Mouse (Mus musculus): ENCODE results near the gene Btf3.

Btf3 gene

DNA sequence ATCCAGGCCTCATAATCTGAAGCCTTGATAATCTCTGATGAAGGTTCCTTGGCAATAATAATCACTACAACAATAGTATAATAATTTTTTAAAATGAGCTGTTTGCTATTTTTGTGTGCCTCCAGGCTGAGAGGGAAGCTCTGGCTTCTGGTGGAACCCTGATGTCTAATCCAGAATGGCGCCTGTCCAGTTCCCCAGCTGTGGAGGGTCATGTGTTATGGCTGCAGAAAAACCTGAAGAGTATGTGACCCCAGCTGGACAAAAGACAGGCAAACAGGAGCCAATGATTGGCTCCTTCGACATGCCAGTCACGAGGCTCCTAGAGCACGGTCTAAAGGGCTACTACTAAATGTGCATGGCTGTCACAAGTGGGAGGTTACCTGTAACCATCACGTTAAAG lies 23.7 kb upstream of the Btf3 start:
- no peak for DNase-seq (ENCODE audit: low read depth, low spot score)

DNA sequence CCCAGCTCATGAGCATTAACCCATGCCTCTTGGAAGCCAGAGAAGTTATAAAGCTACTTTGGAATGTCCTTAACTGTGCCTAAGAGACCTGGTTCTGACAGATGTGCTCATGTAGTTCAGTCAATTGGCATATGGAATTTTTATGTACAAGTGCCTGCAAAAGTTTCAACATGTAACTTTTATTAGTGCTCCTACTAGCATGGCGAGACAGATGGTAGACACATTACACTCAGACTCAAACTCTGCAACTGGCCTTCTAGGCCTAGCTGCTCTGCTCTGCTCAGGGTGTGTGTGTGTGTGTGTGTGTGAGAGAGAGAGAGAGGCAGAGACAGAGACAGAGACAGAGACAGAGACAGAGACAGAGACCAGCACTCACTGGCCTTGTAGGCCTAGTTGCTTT lies 19.4 kb upstream of the Btf3 start:
- DNase-seq (ENCODE audit: low read depth, low spot score) = no peak

DNA sequence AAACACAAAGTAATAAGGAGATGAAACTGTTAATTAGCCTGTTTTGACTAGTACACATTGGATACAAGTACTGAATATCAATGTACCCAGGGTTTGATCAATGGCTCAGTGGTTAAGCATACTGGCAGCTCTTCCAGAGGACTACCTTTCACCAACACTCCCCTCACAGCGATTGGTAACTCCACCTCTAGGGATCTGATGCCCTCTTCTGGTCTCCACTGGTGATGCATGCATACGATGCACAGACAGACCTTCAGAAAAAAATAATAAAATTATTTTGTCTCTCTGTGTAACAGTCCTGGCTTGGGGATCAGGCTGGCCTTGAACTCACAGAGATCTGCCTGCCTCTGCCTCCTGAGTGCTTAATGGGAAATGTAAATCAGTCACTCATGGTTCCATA lies 15.3 kb upstream of the Btf3 start:
- no peak for DNase-seq (ENCODE audit: low read depth, low spot score)

DNA sequence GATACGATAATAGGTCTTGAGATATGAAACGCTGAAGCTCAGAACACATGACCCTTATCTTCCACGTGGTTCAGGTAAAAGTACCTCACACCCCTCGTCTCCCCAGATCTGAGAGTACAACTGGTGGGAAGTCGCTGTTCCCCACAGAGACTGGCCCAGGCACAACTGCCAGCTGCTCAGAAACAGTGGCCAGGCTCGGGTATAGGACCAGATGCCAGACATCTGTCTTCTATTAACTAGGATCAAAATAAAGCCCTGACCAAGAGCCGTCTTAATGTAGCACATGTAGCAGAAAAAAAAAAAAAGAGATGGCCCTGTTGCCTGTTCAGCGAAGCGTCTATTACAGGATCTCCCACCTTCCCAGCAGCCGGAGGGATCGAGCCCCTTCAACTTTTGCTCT lies 8.2 kb upstream of the Btf3 start:
- DNase-seq (ENCODE audit: low read depth, low spot score) = peak; percentile 60

DNA sequence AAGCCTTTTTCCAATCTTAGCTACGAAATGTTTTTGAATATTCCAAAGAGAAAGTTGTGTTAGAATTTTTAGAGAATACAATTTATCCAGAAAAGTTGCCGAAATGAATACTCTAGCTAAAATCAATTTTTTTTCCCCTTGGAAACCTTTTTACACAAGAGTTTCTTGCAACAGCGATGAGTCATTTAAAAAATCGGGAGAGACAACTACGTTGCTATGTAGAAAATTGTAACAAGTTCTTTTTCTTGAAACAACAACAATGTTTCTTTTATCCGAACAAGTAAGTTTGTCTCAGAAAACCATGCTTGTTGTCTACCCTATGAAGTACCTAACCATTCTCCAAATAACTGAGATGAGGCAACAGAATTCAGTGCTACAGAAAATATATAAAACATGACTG lies 1.1 kb upstream of the Btf3 start:
- no peak for DNase-seq (ENCODE audit: low read depth, low spot score)

DNA sequence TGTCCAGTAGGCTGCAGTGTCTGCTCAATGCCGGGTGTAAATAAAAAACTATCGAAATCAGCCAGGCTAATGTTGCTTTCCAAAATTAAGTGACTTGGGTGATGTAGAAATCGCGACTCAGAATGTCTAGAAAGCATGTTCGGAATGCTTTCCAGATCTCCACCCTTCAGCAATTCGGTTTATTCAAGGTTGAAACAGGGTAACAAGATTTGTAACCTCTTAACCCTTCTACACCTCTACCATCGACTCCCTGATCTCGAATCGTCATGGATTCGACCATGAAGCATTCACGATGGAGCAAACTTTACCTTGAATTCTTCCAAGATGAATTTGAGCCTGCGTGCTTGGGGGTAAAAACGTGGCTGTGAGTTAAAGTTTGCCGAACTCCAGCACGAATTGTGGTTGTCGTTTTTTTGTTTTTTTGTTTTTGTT lies 456 bp upstream of the Btf3 start:
- DNase-seq (ENCODE audit: low read depth, low spot score) = no peak

DNA sequence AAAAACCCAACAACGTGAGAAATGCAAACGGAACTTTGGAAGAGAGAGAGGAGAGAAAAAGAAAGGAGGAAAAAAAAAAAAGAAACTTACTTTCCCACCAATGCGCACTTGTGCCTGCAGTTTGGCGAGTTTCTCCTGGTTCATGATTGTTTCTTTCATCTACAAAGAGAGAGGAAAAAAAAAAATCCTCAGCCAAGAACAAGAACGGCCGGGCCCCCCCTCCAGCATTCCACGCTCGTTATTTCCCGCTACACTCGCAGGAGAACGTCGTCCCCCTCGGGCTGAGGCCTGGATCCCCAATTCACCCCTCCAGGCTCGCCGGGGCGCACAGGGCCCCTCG lies 696 bp downstream of the Btf3 start:
- DNase-seq (ENCODE audit: low read depth, low spot score) = no peak

DNA sequence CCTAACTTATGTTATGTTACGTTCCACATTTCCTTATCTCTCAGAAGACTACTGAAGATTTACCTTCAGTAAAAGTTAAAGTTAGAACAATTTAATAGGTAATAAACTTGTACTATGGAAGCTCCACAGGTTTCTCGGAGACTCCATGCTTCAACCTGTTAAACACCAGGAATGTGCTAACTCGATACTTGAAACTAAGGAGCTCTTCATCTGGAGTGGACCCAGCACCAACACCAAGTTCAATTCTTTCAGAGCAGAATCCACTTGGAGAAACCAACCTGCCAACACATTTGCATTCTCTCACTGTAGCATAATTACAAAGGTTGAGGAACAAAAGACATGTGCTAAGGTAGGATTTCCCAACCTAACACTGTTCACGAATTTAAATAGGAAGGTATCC lies 1.7 kb downstream of the Btf3 start:
- no peak for DNase-seq (ENCODE audit: low read depth, low spot score)

DNA sequence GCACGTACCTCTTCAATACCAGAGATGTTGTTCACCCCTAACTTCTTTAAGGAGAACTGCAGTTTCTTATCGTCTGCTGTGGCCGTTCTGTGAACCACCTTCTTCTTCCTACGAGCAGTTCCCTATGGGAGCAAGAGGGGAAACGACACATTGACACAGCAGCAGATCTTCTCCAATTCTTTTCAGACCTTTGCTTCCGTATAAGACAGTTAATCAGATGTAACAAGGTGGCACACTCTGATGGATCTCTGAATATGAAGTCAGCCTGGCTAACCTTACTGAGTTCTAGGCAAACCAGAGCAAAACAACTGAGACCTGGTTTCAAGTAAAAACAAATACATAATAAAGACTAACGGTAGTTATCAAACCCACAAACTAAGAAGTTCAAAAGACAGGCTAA lies 3.2 kb downstream of the Btf3 start:
- DNase-seq (ENCODE audit: low read depth, low spot score) = no peak

DNA sequence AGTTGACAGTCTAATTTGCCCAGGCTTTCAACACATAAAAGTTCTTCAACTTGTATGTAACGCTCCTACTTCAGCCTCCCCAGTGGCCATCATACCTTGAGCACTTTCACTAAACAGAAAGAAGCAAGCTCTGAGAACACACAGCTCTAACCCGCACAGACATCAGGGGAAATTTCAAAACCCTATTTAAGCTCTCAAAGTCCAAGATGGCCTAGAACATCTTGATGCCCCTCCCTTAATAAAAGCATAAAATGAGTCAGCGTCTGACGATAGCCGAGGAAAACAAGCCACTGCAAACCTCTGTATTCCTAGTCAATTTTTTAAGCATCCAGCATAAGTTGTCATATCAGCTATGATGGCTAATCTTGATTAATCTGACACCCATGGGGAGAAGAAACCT lies 5.2 kb downstream of the Btf3 start:
- DNase-seq (ENCODE audit: low read depth, low spot score) = no peak

DNA sequence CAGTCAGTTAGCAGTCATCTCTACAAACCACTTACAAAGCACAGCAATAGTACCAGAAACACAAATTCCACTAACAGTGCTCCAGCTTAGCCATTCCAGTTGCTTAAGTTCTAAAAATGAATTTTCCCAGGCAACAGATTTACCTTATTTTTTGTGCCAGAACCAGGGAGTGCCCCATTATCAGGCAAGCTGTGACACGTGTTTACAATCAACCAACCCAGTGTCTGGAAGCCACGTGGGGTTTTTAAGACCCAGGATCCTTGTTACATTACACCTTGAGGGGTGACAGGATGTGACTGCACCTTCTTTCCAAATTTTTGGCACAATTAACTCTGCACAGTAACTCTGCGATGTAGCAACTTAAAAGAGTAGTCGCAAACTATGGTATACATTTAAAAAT lies 8.1 kb downstream of the Btf3 start:
- DNase-seq (ENCODE audit: low read depth, low spot score) = no peak

DNA sequence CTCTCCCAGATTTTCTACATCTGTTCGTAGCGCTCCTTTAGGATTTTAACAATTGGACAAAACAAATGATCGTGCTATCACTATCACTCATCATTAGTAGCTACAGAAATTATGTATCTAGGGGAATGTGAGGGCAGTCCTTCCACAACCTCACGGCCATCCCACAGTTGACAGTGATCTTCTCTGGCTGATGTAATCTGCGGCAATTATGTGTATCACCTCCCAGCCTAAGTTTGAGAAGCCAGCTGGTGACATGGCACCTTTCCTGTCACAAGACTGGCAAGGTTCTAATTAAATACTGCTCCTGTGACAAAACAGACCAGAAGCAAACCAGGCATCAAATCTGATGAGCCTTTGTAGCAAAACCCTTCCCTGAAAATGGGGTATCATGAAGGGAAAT lies 8.8 kb downstream of the Btf3 start:
- DNase-seq (ENCODE audit: low read depth, low spot score) = no peak

DNA sequence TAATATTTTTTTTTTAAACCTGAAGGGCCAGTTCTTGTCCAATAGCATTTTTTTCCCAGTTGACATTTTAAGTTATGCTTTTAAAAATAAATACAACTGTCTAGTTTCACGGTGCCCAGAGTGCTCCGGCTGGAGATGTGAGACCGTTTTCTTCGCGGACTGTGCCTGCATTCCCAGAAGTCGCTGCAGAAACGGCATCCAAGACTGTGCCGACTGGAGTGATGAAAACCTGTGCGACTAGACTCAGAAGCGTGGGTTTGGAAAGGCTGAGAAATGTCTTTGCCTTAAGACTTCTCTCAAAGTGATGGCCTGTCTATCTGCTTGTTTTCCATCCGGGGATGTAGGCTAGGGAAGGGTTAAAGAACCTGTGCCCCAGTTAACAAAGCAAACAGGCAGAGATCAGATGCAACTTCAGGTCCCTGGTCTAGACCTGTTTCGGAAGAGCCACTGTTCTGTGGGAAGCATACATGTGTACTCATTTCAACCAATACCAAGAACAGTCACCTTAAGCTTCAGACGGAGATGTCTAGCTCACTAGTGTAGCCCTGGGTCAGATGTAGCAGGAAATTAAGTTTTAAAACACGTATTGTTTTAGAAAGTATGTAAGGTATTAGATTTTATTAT lies 9.8 kb downstream of the Btf3 start:
- no peak for DNase-seq (ENCODE audit: low read depth, low spot score)

DNA sequence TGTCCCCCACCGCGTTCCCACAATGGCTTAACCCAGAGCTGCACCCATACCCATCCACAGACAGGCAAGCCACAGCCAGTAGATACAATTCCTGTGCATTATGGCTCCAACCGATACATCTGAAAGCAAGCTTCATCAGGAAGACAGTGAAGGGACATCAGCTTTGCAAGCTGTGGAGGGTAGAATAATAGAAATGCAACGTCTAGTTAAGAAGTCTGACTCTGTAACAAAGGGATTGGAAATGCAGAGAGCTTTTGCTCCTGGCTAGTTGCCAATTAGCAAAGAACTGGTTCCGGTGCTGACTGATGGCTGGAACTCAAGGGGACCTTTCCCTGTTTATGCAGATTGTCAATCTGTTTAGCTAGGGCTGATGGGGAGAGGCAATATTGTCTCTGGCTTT lies 10.4 kb downstream of the Btf3 start:
- no peak for DNase-seq (ENCODE audit: low read depth, low spot score)

DNA sequence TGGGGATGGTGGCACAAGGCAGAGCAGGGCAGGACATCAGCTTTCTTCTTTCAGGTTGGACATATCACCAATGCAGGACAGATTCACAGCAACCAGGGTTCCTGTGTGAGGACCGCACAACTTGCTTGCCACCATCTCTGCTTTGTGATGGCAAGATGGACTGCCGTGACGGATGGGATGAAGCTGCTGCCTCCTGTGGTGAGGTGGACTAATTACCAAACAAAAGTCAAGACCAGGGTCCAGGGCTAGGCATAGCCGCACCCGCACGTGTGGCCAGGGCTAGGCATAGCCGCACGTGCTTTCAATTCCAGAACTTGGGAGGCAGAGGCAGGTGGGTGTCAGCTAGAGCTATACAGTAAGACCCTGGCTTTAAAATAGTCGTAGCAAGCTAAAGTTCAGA lies 11.5 kb downstream of the Btf3 start:
- DNase-seq (ENCODE audit: low read depth, low spot score) = no peak

DNA sequence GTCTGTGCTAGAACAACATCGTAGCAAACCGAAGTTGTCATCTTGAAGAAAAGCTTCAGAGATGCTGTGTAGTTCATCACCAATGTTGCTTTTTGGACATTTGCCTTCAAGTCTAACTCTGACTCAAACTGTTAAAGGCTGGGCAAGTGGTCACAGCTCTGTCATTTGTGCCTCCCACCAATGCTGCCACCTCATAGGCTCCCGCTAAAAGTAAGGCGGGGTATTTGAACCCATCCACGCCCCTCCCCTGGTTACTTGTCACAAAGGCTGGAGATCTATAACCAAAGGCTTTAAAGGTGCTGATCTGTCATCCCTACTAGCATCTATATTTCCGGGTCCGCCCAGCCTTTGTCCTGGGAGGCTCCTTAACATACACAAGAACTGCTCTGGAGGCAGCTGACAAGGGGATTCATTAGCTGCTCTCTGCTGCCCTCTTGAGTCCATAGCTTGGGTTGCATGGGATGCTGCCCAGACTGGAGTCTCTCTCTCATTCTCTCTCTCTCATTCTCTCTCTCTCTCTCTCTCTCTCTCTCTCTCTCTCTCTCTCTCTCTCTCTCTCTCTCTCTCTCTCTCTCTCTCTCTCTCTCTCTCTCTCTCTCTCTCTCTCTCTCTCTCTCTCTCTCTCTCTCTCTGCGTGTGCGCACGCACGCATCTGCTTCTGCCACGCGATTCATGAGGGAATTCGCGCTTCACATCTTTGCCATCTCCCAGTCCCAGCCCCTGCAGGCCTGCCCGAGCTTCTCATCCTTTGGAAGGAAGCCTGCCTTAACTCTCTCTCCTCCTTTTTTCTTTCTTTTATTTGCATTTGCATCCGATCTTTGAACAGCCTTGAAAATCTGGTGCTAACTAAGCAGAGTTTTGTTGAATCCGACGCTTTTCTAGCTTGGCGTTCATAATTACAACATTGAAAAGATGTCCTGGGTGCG lies 17.7 kb downstream of the Btf3 start:
- peak; percentile 89 for DNase-seq (ENCODE audit: low read depth, low spot score)

DNA sequence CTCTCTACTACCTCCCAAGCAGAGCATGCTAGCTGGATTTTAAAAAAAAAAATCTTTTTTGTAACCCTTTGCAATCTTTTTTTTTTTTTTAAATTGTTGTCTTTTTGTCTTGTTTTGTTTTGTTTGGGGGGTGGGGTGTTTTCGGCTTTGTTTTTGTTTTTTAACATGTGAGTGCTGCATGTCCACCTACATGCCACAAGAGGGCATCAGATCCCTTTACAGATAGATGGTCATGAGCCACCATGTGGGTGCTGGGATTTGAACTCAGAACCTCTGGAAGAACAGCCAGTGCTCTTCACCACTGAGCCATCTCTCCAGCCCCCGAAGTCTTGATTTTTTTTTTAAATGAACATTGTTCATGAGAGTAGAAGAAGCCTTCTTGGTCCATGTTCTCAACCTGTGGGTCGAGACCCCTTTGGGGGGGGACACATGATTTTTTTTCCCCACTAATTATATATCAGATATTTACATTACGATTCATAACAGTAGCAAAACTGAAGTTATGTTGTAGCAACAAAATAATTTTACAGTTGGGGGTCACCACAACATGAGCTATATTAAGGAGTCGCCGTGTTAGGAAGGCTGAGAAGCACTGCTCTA lies 18.8 kb downstream of the Btf3 start:
- no peak for DNase-seq (ENCODE audit: low read depth, low spot score)

DNA sequence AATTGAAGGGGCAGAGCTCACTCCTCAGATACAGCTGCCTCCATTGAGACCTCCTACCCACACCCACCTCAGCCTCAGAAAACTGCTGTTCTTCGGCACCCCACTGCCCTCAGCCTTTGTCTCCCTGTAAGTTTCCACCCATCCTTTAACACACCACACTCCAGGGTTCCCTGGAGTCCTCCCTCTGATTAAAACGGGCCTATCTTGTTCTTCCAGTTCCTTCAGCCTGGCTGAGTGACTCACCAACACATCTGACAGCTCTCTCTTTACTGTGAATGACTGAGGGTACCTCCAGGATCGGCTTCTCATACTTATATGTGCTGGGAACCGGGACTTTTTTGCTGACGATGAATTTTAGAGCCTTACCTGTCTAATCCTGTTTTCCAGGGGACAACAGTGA lies 20.7 kb downstream of the Btf3 start:
- no peak for DNase-seq (ENCODE audit: low read depth, low spot score)

DNA sequence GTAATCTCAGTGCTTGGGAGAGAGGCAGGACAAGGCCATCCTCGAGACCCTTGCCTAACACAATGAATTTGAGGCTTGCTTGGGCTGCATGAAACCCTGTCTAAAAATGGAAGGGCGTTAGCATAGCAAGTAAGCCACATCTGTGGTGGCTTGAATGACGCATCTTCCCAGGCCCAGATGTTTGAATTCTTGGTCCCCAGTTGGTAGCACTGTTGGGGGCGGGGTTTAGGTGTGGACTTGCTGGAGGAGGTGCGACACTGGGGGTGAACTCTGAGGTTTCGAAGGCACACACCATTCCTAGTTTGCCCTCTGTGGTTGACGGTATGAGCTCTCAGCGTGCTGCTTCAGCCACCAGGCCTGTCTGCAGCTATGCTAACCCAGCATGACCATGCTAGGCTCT lies 25.1 kb downstream of the Btf3 start:
- DNase-seq (ENCODE audit: low read depth, low spot score) = no peak

DNA sequence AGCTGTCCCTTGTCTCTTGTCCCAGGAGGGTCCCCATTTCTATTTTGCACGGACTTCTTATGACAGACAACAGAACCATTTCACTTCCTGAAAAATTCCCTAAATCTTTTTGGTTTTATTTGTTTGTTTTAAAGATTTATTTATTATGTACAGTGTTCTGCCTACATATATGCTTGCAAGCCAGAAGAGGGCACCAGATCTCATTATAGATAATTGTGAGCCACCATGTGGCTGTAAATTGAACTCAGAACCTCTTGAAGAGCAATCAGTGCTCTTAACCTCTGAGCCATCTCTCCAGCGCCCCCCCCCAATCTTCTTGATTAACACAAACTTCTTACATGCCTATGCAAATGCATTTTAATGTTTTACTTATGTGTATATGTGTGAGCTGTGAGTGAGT lies 26.1 kb downstream of the Btf3 start:
- no peak for DNase-seq (ENCODE audit: low read depth, low spot score)

DNA sequence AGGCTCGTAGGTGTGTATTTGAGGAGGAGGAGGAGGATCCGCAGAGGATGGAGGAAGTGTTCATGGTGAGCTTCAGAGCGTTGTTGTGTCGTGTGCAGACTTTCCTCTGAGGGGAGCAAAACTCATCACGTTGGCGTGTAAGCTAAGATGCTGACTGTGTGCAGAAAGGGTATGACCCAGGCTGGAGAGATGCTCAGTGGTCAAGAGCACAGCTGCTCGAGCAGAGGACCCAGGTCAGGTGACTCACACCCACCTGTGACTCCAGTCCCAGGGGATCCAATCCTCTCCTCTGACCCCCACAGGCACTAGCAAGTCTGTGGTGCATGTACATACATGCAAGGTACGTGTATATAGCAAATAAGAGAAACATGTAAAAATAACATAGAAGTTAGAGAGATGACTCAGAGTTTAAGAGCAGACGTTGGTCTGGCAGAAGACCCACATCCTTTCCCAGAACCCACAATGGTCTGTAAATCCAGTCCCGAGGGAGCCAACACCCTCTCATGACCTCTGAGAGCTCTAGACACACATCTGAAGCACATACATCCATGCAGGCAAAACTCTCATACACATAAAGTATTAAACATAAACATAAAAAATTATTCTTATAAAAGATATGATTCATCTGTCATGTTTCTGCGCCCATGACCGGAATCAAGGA lies 35.7 kb downstream of the Btf3 start:
- no peak for DNase-seq (ENCODE audit: low read depth, low spot score)

DNA sequence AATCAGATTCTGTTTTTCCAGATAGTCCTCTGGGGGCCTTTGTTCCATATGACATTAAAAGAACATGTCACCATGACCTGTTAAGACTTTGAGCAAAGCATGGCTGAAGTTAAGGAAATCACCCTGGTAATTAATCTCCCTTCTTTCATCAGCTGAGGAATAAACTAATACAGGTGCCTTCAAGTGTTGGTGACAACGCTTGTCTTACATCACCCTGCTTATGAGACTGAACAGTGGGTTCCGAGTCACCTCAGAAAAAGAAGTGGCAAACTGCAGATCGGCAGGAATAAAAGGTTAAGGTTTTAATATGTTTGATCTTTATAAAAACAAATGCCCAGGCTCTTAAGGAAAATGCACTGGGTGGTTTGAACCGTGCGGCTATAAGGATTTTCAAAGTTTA lies 37.1 kb downstream of the Btf3 start, which contains the start of gene Gm21976:
Gm21976 (plus strand) TSS at position 202 of the 400 bp plus-strand sequence.
- peak; percentile 59 for DNase-seq (ENCODE audit: low read depth, low spot score)
